Mouse (Mus musculus) lung, embryonic 14.5 days (tissue): ENCODE measurements at regions not wholly inside any gene's neighbourhood (a gene's known extent, or its start where the extent isn't known, plus 50 kb on each side); places are given as distances from the start of the nearest gene placed in this dataset.

Experiments used
- ATAC-seq: fragments of 200-750 bp; cut with Nextera tagmentation; 2 replicates; pipeline ENCODE4 v1.8.0; 2017; ENCODE audit warnings: mild to moderate bottlenecking, moderate TSS enrichment, moderate library complexity; ENCODE audit not compliant: insufficient read depth
- DNase-seq: peaks from one replicate; pipeline ENCODE4 v3.0.0-alpha.2; 2015
- H3K27ac ChIP-seq: fragments of 300-500 bp; sonication (generic); 2 replicates; pipeline ENCODE4 v1.5.1; 2014; ENCODE audit warnings: low read depth, mild to moderate bottlenecking, moderate library complexity
- H3K27me3 ChIP-seq: fragments of 300-500 bp; sonication (generic); 2 replicates; pipeline ENCODE4 v1.6.1; 2014; ENCODE audit warnings: low read length, control low read depth; ENCODE audit not compliant: insufficient read depth
- H3K36me3 ChIP-seq: fragments of 300-500 bp; sonication (generic); 2 replicates; pipeline ENCODE4 v1.6.1; 2014; ENCODE audit warnings: control low read depth; ENCODE audit not compliant: insufficient read depth
- H3K4me1 ChIP-seq: fragments of 300-500 bp; sonication (generic); 2 replicates; pipeline ENCODE4 v1.6.1; 2014; ENCODE audit warnings: antibody characterized with exemption, control low read depth; ENCODE audit not compliant: insufficient read depth
- H3K4me2 ChIP-seq: fragments of 300-500 bp; sonication (generic); 2 replicates; pipeline ENCODE4 v1.6.1; 2014; ENCODE audit warnings: mild to moderate bottlenecking
- H3K4me3 ChIP-seq: fragments of 300-500 bp; sonication (generic); 2 replicates; pipeline ENCODE4 v1.5.1; 2014; ENCODE audit warnings: low read depth, low read length
- H3K9ac ChIP-seq: fragments of 300-500 bp; sonication (generic); 2 replicates; pipeline ENCODE4 v1.6.1; 2014
- H3K9me3 ChIP-seq: fragments of 300-500 bp; sonication (generic); 2 replicates; pipeline ENCODE4 v1.6.1; 2016; ENCODE audit warnings: low read depth, low read length, control low read depth
- CTCF ChIP-seq: IDR thresholded peaks from 2 replicates; pipeline ENCODE4 v1.5.1; 2016; ENCODE audit warnings: antibody characterized with exemption, low read depth
- WGBS: fragments of 180-500 bp; shearing (Covaris S2); extraction: QIAGEN DNeasy Blood & Tissue Kit; methylation state at CpG from one replicate; pipeline ENCODE4 v1.1.7; 2014; 5-methylcytosine and 5-hydroxymethylcytosine counted together

GRCm38 (mm10) chr15:38351701-38352100, 926.3 kb downstream of the 4930447A16Rik start:
- no peak overlapping the region for H3K9ac ChIP-seq
- no peaks in the 10 kb centered on the region for H3K36me3 ChIP-seq
- 80% methylated on average over 3 of the region's 3 CpGs for WGBS
- H3K9me3 ChIP-seq: no peaks in the 10 kb centered on the region
- no peak for ATAC-seq
- no peak overlapping the region for H3K4me3 ChIP-seq
- no peak overlapping the region for H3K27ac ChIP-seq
- no peaks in the 10 kb centered on the region for H3K4me1 ChIP-seq
- no peak overlapping the region for H3K4me2 ChIP-seq
- no peak for DNase-seq
- TF ChIP-seq CTCF: no peak
- H3K27me3 ChIP-seq: no peaks in the 10 kb centered on the region

- no peak overlapping the region for H3K27ac ChIP-seq
- no peak overlapping the region for H3K4me3 ChIP-seq
- H3K9ac ChIP-seq: no peak overlapping the region
- no peaks in the 10 kb centered on the region for H3K36me3 ChIP-seq
- TF ChIP-seq CTCF: no peak
- DNase-seq (no peak), ATAC-seq (no peak)
- no peaks in the 10 kb centered on the region for H3K9me3 ChIP-seq
- H3K4me2 ChIP-seq: no peak overlapping the region
- no peaks in the 10 kb centered on the region for H3K27me3 ChIP-seq
- H3K4me1 ChIP-seq: no peaks in the 10 kb centered on the region
- 73% methylated on average over 4 of the region's 4 CpGs for WGBS
Observed at GRCm38 (mm10) chr15:38353371-38353770, 928.0 kb downstream of the 4930447A16Rik start.

DNA sequence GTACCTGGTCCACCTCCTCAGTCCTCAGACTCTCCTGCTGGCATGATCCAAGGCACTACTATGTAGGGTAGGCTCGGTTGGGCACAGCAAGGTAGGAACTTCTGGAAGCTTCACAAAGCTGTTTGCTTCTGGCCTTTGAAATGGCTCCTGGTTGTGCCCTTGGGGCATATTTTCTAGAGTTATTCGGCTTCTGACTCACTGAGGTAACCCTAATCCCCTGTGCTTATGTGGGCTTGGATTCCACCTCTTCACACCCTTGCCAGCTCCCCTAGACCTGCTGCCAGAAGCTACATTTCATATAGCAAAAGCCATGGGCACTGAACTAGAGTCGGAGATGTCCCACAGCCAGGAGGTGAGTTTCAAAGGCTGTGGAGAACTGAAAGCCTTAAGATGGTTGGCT, 933.7 kb downstream of the 4930447A16Rik start:
- no peak for TF ChIP-seq CTCF
- Histone ChIP-seq H3K27ac (no peak overlapping the region), H3K9ac (no peak overlapping the region), H3K27me3 (no peaks in the 10 kb centered on the region), H3K4me2 (no peak overlapping the region), H3K4me1 (no peaks in the 10 kb centered on the region), H3K4me3 (no peak overlapping the region), H3K9me3 (no peaks in the 10 kb centered on the region), H3K36me3 (no peaks in the 10 kb centered on the region)
- ATAC-seq (no peak), DNase-seq (no peak)
- WGBS: 85% methylated on average over 3 of the region's 3 CpGs

DNA sequence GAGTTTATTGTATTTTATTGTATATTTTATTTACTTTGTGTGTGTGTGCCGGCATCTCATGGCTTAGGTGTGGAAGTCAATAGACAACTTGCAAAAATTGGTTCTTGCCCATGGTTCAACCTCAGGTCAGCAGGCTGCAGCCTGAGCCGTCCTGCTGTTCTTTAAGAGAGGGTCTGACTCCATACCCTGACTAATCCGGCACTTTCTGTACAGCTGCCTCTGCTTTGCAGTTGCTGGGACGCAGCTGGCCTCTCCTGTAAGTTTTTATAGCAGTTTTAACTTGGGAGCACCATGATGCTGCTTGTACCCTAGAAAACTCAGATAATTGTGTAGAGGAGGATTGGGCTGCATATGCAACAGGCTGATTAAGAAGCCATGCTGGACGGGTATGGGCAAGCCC, 938.2 kb downstream of the 4930447A16Rik start:
- Histone ChIP-seq H3K36me3 (no peaks in the 10 kb centered on the region), H3K4me1 (no peaks in the 10 kb centered on the region), H3K9ac (no peak overlapping the region), H3K27me3 (no peaks in the 10 kb centered on the region), H3K27ac (no peak overlapping the region), H3K9me3 (no peaks in the 10 kb centered on the region), H3K4me3 (no peak overlapping the region), H3K4me2 (no peak overlapping the region)
- WGBS: 81% methylated on average over 5 of the region's 5 CpGs
- ATAC-seq: no peak
- DNase-seq: no peak
- no peak for TF ChIP-seq CTCF

DNA sequence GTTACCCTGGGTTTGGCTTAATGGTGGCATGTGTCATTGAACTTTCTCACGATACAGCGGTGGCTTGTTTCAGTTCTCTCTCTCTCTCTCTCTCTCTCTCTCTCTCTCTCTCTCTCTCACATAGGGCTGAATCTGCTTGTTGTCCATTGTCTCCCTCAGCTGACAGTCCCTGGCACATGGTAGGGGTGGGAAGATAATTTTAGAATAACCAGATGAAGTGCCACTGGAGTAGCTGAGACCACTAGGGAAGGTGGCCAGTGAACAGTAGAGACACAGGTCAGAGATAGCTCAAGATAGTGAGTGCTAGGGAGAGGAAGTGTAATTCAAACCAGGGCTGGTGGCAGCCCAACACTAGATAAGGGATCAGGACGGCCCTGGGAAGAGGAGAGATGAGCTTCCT, 938.7 kb downstream of the 4930447A16Rik start:
- Histone ChIP-seq H3K36me3 (no peaks in the 10 kb centered on the region), H3K9me3 (no peaks in the 10 kb centered on the region), H3K4me2 (no peak overlapping the region), H3K27me3 (no peaks in the 10 kb centered on the region), H3K9ac (no peak overlapping the region), H3K27ac (no peak overlapping the region), H3K4me1 (no peaks in the 10 kb centered on the region), H3K4me3 (no peak overlapping the region)
- WGBS: 69% methylated on average over 3 of the region's 3 CpGs
- no peak for TF ChIP-seq CTCF
- ATAC-seq: no peak
- DNase-seq: no peak

DNA sequence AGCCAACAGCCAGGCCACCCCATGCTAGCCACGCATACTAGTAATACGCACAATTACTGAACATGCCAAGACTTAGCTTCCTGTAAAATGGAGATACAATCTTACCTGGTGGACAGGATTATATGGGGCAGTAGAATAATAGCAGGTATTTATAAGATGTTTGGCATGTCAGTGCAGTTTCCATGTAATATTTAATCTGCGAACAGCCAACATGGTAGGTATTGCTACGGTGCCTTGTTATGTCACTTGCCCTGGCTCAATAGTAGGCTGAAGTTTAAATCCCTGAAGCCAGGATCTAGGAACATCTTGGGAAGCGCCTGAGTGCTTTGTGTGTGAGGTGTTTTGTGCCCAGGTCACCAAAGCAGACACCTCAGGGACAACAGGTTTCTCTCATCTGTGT, 942.3 kb downstream of the 4930447A16Rik start:
- 92% methylated on average over 5 of the region's 5 CpGs for WGBS

GRCm38 (mm10) chr15:38368291-38368690, 942.9 kb downstream of the 4930447A16Rik start:
- TF ChIP-seq CTCF: no peak

More for the DNA sequence above, 942.3 kb downstream of the 4930447A16Rik start:
- Histone ChIP-seq H3K9me3 (no peaks in the 10 kb centered on the region), H3K4me2 (no peak overlapping the region), H3K27ac (no peak overlapping the region), H3K36me3 (no peaks in the 10 kb centered on the region), H3K27me3 (no peaks in the 10 kb centered on the region), H3K4me3 (no peak overlapping the region), H3K9ac (no peak overlapping the region), H3K4me1 (no peaks in the 10 kb centered on the region)
- ATAC-seq: no peak
- TF ChIP-seq CTCF: no peak
- no peak for DNase-seq

More at GRCm38 (mm10) chr15:38368291-38368690, 942.9 kb downstream of the 4930447A16Rik start:
- 0 out of 2 replicates have a peak, but pooled peaks cover 1% of the 10 kb centered on the region for H3K4me1 ChIP-seq
- ATAC-seq (no peak), DNase-seq (no peak)
- H3K9me3 ChIP-seq: no peaks in the 10 kb centered on the region
- H3K4me2 ChIP-seq: no peak overlapping the region
- 73% methylated on average over 4 of the region's 4 CpGs for WGBS
- no peaks in the 10 kb centered on the region for H3K27me3 ChIP-seq
- H3K36me3 ChIP-seq: no peaks in the 10 kb centered on the region
- no peak overlapping the region for H3K4me3 ChIP-seq
- no peak overlapping the region for H3K9ac ChIP-seq
- no peak overlapping the region for H3K27ac ChIP-seq
